ENCODE assay signal across 17 mouse cellular contexts in the genomic region with DNA sequence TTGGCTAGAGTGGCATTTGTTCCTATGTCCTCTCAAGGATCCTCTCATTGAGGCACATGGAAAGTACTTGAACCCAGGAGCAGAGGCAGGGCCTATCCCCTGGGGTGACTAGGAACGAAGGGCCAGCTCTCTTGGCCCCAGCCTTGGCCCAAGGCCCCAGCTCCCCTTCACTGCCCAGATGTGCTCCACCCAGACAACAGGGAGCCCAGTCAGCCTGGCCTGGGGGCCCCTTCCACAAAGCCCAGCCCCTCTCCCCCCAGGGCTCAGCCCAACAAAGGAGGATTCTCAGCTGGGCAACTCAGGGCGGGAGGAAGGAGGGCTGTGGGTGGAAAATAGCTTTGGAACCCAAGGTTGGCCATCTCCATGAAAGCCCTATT.
A peak's percentile ranks its signal among the peaks of the same experiment; 100 is the strongest.
DNase-seq lines count a peak whose midpoint lies in the region; ATAC-seq lines count a peak whose summit lies in the region.
"Had no signal": no experiment of that assay in that cellular context is flagged by ENCODE, and none has a peak within 500 bp of the region (broad histone marks: within the 10 kb centered on the region; RNA-seq: fewer than 3 reads in every experiment).

No protein-coding gene starts in this region.

- H3K27ac ChIP-seq in hindbrain, embryonic 10.5 days, result peak overlapping the region; percentile 62
- H3K27ac ChIP-seq in hindbrain, embryonic 12.5 days, result no peak overlapping the region
- no peak overlapping the region for H3K27ac ChIP-seq in neural tube, embryonic 13.5 days (replicated peaks)
- H3K27ac ChIP-seq in neural tube, embryonic 15.5 days (replicated peaks), result no peak overlapping the region
- no peak overlapping the region for H3K27ac ChIP-seq in intestine, embryonic 16.5 days (ENCODE audit: low read length)
- H3K27ac ChIP-seq: forebrain, embryonic 15.5 days; hindbrain, embryonic 15.5 days; neural tube, embryonic 12.5 days had no signal

- peaks cover 98% of the 10 kb centered on the region for H3K27me3 ChIP-seq in hindbrain, embryonic 10.5 days (ENCODE audit: insufficient read depth, poor library complexity, severe bottlenecking)
- peaks cover 72% of the 10 kb centered on the region for H3K27me3 ChIP-seq in hindbrain, embryonic 12.5 days
- peaks cover 79% of the 10 kb centered on the region for H3K27me3 ChIP-seq in neural tube, embryonic 13.5 days
- H3K27me3 ChIP-seq in neural tube, embryonic 15.5 days (replicated peaks), result peaks cover 23% of the 10 kb centered on the region; the same call in 1 of the 2 replicates
- peaks cover 7% of the 10 kb centered on the region; the same call in 1 of the 2 replicates for H3K27me3 ChIP-seq in intestine, embryonic 16.5 days (replicated peaks; ENCODE audit: control insufficient read depth, insufficient read depth, low read length)

- no peak overlapping the region for H3K9ac ChIP-seq in hindbrain, embryonic 12.5 days
- H3K9ac ChIP-seq in neural tube, embryonic 13.5 days, result no peak overlapping the region
- no peak overlapping the region for H3K9ac ChIP-seq in neural tube, embryonic 15.5 days (replicated peaks)
- no peak overlapping the region for H3K9ac ChIP-seq in intestine, embryonic 16.5 days (ENCODE audit: low read depth, low read length)
- H3K9ac ChIP-seq: forebrain, embryonic 15.5 days; hindbrain, embryonic 15.5 days; neural tube, embryonic 12.5 days had no signal

- no peak overlapping the region for H3K4me2 ChIP-seq in hindbrain, embryonic 12.5 days (replicated peaks)
- H3K4me2 ChIP-seq in neural tube, embryonic 13.5 days, result no peak overlapping the region
- no peak overlapping the region for H3K4me2 ChIP-seq in neural tube, embryonic 15.5 days
- no peak overlapping the region for H3K4me2 ChIP-seq in intestine, embryonic 16.5 days (ENCODE audit: low read depth, low read length)
- H3K4me2 ChIP-seq: forebrain, embryonic 15.5 days; hindbrain, embryonic 15.5 days; neural tube, embryonic 12.5 days had no signal

- no peak overlapping the region for H3K4me3 ChIP-seq in hindbrain, embryonic 10.5 days
- H3K4me3 ChIP-seq in hindbrain, embryonic 12.5 days, result no peak overlapping the region
- H3K4me3 ChIP-seq in neural tube, embryonic 13.5 days, result no peak overlapping the region
- H3K4me3 ChIP-seq in neural tube, embryonic 15.5 days (replicated peaks), result no peak overlapping the region
- no peak overlapping the region for H3K4me3 ChIP-seq in intestine, embryonic 16.5 days (ENCODE audit: low read length)
- H3K4me3 ChIP-seq: forebrain, embryonic 15.5 days; hindbrain, embryonic 15.5 days; neural tube, embryonic 12.5 days had no signal

- H3K36me3 ChIP-seq in hindbrain, embryonic 10.5 days, result no peaks in the 10 kb centered on the region
- no peaks in the 10 kb centered on the region for H3K36me3 ChIP-seq in hindbrain, embryonic 12.5 days
- H3K36me3 ChIP-seq in neural tube, embryonic 13.5 days, result no peaks in the 10 kb centered on the region
- H3K36me3 ChIP-seq in neural tube, embryonic 15.5 days, result no peaks in the 10 kb centered on the region
- no peaks in the 10 kb centered on the region for H3K36me3 ChIP-seq in intestine, embryonic 16.5 days (ENCODE audit: control insufficient read depth, insufficient read depth, low read length)
- H3K36me3 ChIP-seq: forebrain, embryonic 15.5 days; hindbrain, embryonic 15.5 days; neural tube, embryonic 12.5 days had no signal

- ATAC-seq in hindbrain, embryonic 12.5 days (ENCODE audit: low FRiP score), result no peak
- ATAC-seq in neural tube, embryonic 13.5 days (ENCODE audit: low read depth), result 0 out of 2 replicates have a peak, but pooled peaks have one; percentile 36
- ATAC-seq in neural tube, embryonic 15.5 days (ENCODE audit: low FRiP score), result no peak
- peak; percentile 43; the same call in 1 of the 2 replicates for ATAC-seq in intestine, embryonic 16.5 days
- ATAC-seq: activated CD4-positive, CD25-positive, alpha-beta regulatory T cell, adult 4 months; forebrain, embryonic 15.5 days had no signal

- WGBS in hindbrain, embryonic 10.5 days, result 46% methylated on average over 2 of the region's 2 CpGs
- WGBS in hindbrain, embryonic 12.5 days, result 48% methylated on average over 2 of the region's 2 CpGs
- WGBS in neural tube, embryonic 13.5 days, result 37% methylated on average over 2 of the region's 2 CpGs
- WGBS in neural tube, embryonic 15.5 days, result 67% methylated on average over 2 of the region's 2 CpGs
- WGBS in intestine, embryonic 16.5 days, result 80% methylated on average over 2 of the region's 2 CpGs

- H3K9me3 ChIP-seq in hindbrain, embryonic 10.5 days, result no peaks in the 10 kb centered on the region
- no peaks in the 10 kb centered on the region for H3K9me3 ChIP-seq in hindbrain, embryonic 12.5 days (replicated peaks)
- H3K9me3 ChIP-seq in neural tube, embryonic 13.5 days, result no peaks in the 10 kb centered on the region
- H3K9me3 ChIP-seq in neural tube, embryonic 15.5 days (replicated peaks), result no peaks in the 10 kb centered on the region
- no peaks in the 10 kb centered on the region for H3K9me3 ChIP-seq in intestine, embryonic 16.5 days (ENCODE audit: control insufficient read depth, low read length)
- H3K9me3 ChIP-seq: forebrain, embryonic 15.5 days; hindbrain, embryonic 15.5 days; neural tube, embryonic 12.5 days had no signal

- peaks cover 28% of the 10 kb centered on the region for H3K4me1 ChIP-seq in hindbrain, embryonic 10.5 days (replicated peaks)
- peaks cover 5% of the 10 kb centered on the region; the same call in 1 of the 2 replicates for H3K4me1 ChIP-seq in hindbrain, embryonic 12.5 days
- H3K4me1 ChIP-seq in neural tube, embryonic 13.5 days (replicated peaks), result 0 out of 2 replicates have a peak, but pooled peaks cover 5% of the 10 kb centered on the region
- H3K4me1 ChIP-seq in neural tube, embryonic 15.5 days, result no peaks in the 10 kb centered on the region
- peaks cover 2% of the 10 kb centered on the region; the same call in 1 of the 2 replicates for H3K4me1 ChIP-seq in intestine, embryonic 16.5 days (ENCODE audit: control insufficient read depth, insufficient read depth, low read length)
- H3K4me1 ChIP-seq: forebrain, embryonic 15.5 days; hindbrain, embryonic 15.5 days; neural tube, embryonic 12.5 days had no signal

- no peak for DNase-seq in hindbrain, embryonic 10.5 days (ENCODE audit: low spot score)
- DNase-seq in urinary bladder, adult 2 months (ENCODE audit: low spot score), result no peak
- DNase-seq in lung, adult 18-20 months, result no peak
- DNase-seq: adrenal gland, postnatal 25 days; cerebellum, adult 2 months; kidney, adult 9 months; left cerebral cortex, postnatal 4 days; right cerebral cortex, postnatal 14 days; thymus, postnatal 4 days had no signal

Comparison
In these comparisons a context has a peak if more than half of its experiments do, and no peak if none do; other contexts are left out.
1. ATAC-seq: peak in neural tube, embryonic 13.5 days (single experiment) and intestine, embryonic 16.5 days (single experiment); none in hindbrain, embryonic 12.5 days (single experiment) and neural tube, embryonic 15.5 days (single experiment).